Mouse (Mus musculus) midbrain, postnatal 0 days (tissue): ENCODE measurements at regions not wholly inside any gene's neighbourhood (a gene's known extent, or its start where the extent isn't known, plus 50 kb on each side); places are given as distances from the start of the nearest gene placed in this dataset.
A peak's percentile ranks its signal among the peaks of the same experiment; 100 is the strongest.

Source experiments
- ATAC-seq: fragments of 200-750 bp; cut with Nextera tagmentation; 2 replicates; pipeline ENCODE4 v1.8.0; 2017; ENCODE audit warnings: moderate number of reproducible peaks, mild to moderate bottlenecking, moderate TSS enrichment, moderate library complexity; ENCODE audit not compliant: low FRiP score
- DNase-seq: peaks from one replicate; pipeline ENCODE4 v3.0.0-alpha.2; 2015; ENCODE audit warnings: low spot score
- H3K27ac ChIP-seq: fragments of 300-500 bp; sonication (generic); 2 replicates; pipeline ENCODE4 v1.5.1; 2014; ENCODE audit warnings: low read depth, mild to moderate bottlenecking, low read length, mixed read lengths
- H3K27me3 ChIP-seq: fragments of 300-500 bp; sonication (generic); 2 replicates; pipeline ENCODE4 v1.6.1; 2014; ENCODE audit warnings: low read length, control low read depth, mixed read lengths; ENCODE audit not compliant: insufficient read depth
- H3K36me3 ChIP-seq: fragments of 300-500 bp; sonication (generic); 2 replicates; pipeline ENCODE4 v1.6.1; 2014; ENCODE audit warnings: low read length, control low read depth, mixed read lengths; ENCODE audit not compliant: insufficient read depth
- H3K4me1 ChIP-seq: fragments of 300-500 bp; sonication (generic); 2 replicates; pipeline ENCODE4 v1.6.1; 2014; ENCODE audit warnings: mild to moderate bottlenecking, control low read depth, antibody characterized with exemption, low read length, mixed read lengths; ENCODE audit not compliant: insufficient read depth
- H3K4me2 ChIP-seq: fragments of 300-500 bp; sonication (generic); 2 replicates; pipeline ENCODE4 v1.6.1; 2014; ENCODE audit warnings: low read depth, mild to moderate bottlenecking, low read length, mixed read lengths; ENCODE audit not compliant: poor library complexity, severe bottlenecking
- H3K4me3 ChIP-seq: fragments of 300-500 bp; sonication (generic); 2 replicates; pipeline ENCODE4 v1.5.1; 2014; ENCODE audit warnings: low read depth, mild to moderate bottlenecking, low read length, moderate library complexity
- H3K9ac ChIP-seq: fragments of 300-500 bp; sonication (generic); replicated peaks from 2 replicates; pipeline ENCODE4 v1.6.1; 2014; ENCODE audit warnings: mild to moderate bottlenecking, low read length, moderate library complexity, mixed read lengths; ENCODE audit not compliant: poor library complexity, severe bottlenecking
- H3K9me3 ChIP-seq: fragments of 300-500 bp; sonication (generic); 2 replicates; pipeline ENCODE4 v1.6.1; 2016; ENCODE audit warnings: low read length, control low read depth
- CTCF ChIP-seq: IDR thresholded peaks from 2 replicates; pipeline ENCODE4 v1.5.1; 2016; ENCODE audit warnings: antibody characterized with exemption, mild to moderate bottlenecking
- WGBS: fragments of 180-500 bp; shearing (Covaris S2); extraction: QIAGEN DNeasy Blood & Tissue Kit; methylation state at CpG from one replicate; pipeline ENCODE4 v1.1.7; 2014; 5-methylcytosine and 5-hydroxymethylcytosine counted together

DNA sequence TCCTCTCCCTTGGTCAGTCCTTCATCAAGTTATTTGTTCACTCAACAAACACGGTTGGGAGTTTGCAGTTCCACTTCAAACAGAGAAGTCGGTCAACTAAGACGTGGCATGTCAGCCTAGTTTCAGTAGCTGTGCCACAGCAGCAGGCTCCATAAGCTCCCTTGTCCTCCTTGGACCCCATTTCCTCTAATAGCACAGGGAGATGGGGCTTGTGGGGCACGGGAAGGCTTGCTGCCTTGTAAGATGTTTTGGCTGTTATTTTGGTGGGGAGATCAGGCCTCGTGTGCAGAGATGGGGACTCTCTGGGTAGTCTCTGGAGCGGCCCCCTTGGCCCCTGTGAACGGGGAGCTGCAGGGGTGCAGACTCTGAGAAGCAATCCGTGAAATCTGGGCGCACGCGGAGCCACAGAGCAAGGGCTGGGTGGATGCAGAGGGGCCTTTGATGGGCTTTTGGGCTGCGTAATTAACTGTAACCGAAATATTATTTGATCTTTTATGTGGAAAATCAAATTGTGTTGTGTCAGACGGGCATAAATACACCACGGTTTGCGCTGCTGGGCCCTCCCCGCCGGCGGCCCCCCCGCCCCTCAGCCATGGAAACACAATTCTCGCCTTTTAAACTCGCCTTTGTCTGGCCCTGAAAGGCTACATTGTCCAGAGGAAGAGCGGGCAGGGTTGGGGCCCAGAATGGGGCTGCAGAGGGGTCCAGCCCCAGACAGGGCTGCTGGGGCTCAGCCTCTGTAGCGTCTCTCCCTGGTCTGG lies 137.6 kb downstream of the Mn1 start:
- Histone ChIP-seq H3K4me2 (no peak overlapping the region), H3K4me3 (no peak overlapping the region), H3K27ac (0 out of 2 replicates have a peak overlapping the region, but pooled peaks have one; percentile 26), H3K36me3 (no peaks in the 10 kb centered on the region), H3K27me3 (no peaks in the 10 kb centered on the region), H3K9ac (no peak overlapping the region), H3K9me3 (no peaks in the 10 kb centered on the region), H3K4me1 (no peaks in the 10 kb centered on the region)
- no peak for TF ChIP-seq CTCF
- peak; percentile 84 for ATAC-seq
- 13% methylated on average over 24 of the region's 24 CpGs for WGBS
- DNase-seq, result peak; percentile 77

DNA sequence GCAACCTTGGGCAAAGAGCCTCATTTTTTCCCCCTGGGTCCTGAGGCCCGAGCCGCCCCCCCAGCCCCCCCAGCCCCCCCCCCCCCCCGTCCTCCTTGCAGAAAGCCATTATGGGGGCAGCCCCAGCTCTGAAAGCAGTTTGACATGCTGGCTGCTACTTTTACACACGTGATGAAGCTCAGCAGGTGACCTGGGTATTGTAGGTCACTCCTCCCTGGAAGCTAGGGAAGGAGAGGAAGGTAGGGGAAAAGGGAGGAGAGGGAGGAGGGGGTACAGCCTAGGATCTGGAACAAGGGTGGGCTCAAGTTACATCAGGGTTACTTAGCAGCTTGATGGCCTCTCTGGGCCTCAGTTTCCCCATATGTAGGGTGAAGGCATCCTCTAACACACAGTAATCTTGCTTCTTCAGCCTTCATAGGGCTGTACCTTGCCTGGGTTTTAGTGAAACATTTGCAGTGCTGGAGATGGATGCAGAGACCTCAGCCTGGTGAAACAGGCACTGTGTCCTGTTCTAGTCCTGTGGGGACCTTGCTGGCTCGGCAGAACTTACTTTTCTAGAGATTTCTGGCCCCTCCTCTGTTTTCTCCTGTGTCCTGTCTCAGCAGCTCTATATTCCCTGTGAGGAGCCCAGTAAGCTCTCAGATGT lies 138.3 kb downstream of the Mn1 start:
- no peak for TF ChIP-seq CTCF
- DNase-seq, result no peak
- Histone ChIP-seq H3K9ac (no peak overlapping the region), H3K4me3 (no peak overlapping the region), H3K36me3 (no peaks in the 10 kb centered on the region), H3K27ac (no peak overlapping the region), H3K9me3 (no peaks in the 10 kb centered on the region), H3K4me2 (no peak overlapping the region), H3K27me3 (no peaks in the 10 kb centered on the region), H3K4me1 (no peaks in the 10 kb centered on the region)
- ATAC-seq, result no peak
- 6% methylated on average over 4 of the region's 5 CpGs for WGBS

GRCm38 (mm10) chr5:111555981-111556380 lies 138.8 kb downstream of the Mn1 start:
- Histone ChIP-seq H3K9ac (no peak overlapping the region), H3K4me2 (no peak overlapping the region), H3K27ac (no peak overlapping the region), H3K4me1 (no peaks in the 10 kb centered on the region), H3K36me3 (no peaks in the 10 kb centered on the region), H3K27me3 (no peaks in the 10 kb centered on the region), H3K4me3 (no peak overlapping the region), H3K9me3 (no peaks in the 10 kb centered on the region)
- no peak for TF ChIP-seq CTCF
- 63% methylated on average over 7 of the region's 7 CpGs for WGBS
- no peak for ATAC-seq
- no peak for DNase-seq

GRCm38 (mm10) chr5:111560432-111560831 lies 143.3 kb downstream of the Mn1 start:
- Histone ChIP-seq H3K36me3 (no peaks in the 10 kb centered on the region), H3K9me3 (no peaks in the 10 kb centered on the region), H3K9ac (no peak overlapping the region), H3K27me3 (no peaks in the 10 kb centered on the region), H3K4me3 (no peak overlapping the region), H3K27ac (no peak overlapping the region), H3K4me1 (no peaks in the 10 kb centered on the region), H3K4me2 (no peak overlapping the region)
- ATAC-seq (no peak), DNase-seq (no peak)
- no peak for TF ChIP-seq CTCF
- WGBS, result 54% methylated on average over 8 of the region's 9 CpGs

GRCm38 (mm10) chr5:111561301-111561700 lies 144.1 kb downstream of the Mn1 start:
- H3K9me3 ChIP-seq, result no peaks in the 10 kb centered on the region
- no peak for DNase-seq
- no peak overlapping the region for H3K9ac ChIP-seq
- ATAC-seq, result no peak
- H3K4me3 ChIP-seq, result no peak overlapping the region
- H3K4me2 ChIP-seq, result no peak overlapping the region
- H3K4me1 ChIP-seq, result no peaks in the 10 kb centered on the region
- no peak overlapping the region for H3K27ac ChIP-seq
- 92% methylated on average over 10 of the region's 10 CpGs for WGBS
- TF ChIP-seq CTCF, result no peak
- H3K27me3 ChIP-seq, result no peaks in the 10 kb centered on the region
- no peaks in the 10 kb centered on the region for H3K36me3 ChIP-seq

DNA sequence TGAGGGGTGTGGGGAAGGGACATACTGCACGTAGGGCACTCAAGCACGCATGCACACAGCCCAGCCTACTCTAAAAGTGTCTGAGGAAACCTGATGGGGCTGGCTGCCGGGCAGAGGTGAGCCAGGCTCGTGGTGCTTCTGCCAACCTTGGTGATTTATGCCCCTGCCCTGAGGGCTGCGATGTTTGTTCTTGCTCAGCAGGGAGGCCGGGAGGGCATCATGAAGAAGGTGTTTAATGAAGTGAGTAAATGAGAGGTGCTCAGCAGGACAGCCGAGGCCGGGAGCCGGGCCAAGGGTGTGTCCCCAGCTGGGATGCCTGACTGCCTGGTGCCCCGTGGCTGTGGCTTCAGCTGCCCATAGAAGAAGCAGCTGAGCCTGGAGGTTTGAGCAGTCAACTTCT lies 153.7 kb downstream of the Mn1 start:
- Histone ChIP-seq H3K9ac (no peak overlapping the region), H3K4me1 (no peaks in the 10 kb centered on the region), H3K4me2 (no peak overlapping the region), H3K9me3 (no peaks in the 10 kb centered on the region), H3K36me3 (no peaks in the 10 kb centered on the region), H3K27ac (no peak overlapping the region), H3K27me3 (no peaks in the 10 kb centered on the region), H3K4me3 (no peak overlapping the region)
- 34% methylated on average over 10 of the region's 10 CpGs for WGBS
- TF ChIP-seq CTCF, result no peak
- DNase-seq, result no peak
- ATAC-seq, result no peak; the same call in 1 of the 2 replicates
